Mouse (Mus musculus): ENCODE results near the gene Ppm1h. TPM values are rescaled to one million over a fixed set of nuclear protein-coding genes. Genes with fewer than 3 reads are reported as not detected.
A peak's percentile ranks its signal among the peaks of the same experiment; 100 is the strongest.

Ppm1h gene
- total RNA-seq, 2 experiments from 2014 or later: 2.9 to 14.8 TPM

- no peak for ATAC-seq (replicated peaks; ENCODE audit: low FRiP score, poor library complexity, severe bottlenecking)
Observed at GRCm38 (mm10) chr10:122984531-122985251, 306.1 kb downstream of the Ppm1h start.

- 0 out of 2 replicates have a peak, but pooled peaks have one; percentile 12 for ATAC-seq (replicated peaks; ENCODE audit: low FRiP score, poor library complexity, severe bottlenecking)
Observed at GRCm38 (mm10) chr10:122985252-122985514, 306.6 kb downstream of the Ppm1h start.

GRCm38 (mm10) chr10:122985515-122986319, 307.2 kb downstream of the Ppm1h start:
- peak; percentile 63 for ATAC-seq (replicated peaks; ENCODE audit: low FRiP score, poor library complexity, severe bottlenecking)

- peak; percentile 72 for ATAC-seq (replicated peaks; ENCODE audit: low FRiP score, poor library complexity, severe bottlenecking)
Observed at GRCm38 (mm10) chr10:122986320-122987225, 308.0 kb downstream of the Ppm1h start.

GRCm38 (mm10) chr10:122987671-122988128, 309.1 kb downstream of the Ppm1h start:
- peak; percentile 67 for ATAC-seq (replicated peaks; ENCODE audit: low FRiP score, poor library complexity, severe bottlenecking)

GRCm38 (mm10) chr10:122988372-122988771, 309.8 kb downstream of the Ppm1h start:
- ATAC-seq (replicated peaks; ENCODE audit: low FRiP score, poor library complexity, severe bottlenecking): no peak

GRCm38 (mm10) chr10:122989916-122990315, 311.4 kb downstream of the Ppm1h start:
- no peak for ATAC-seq (replicated peaks; ENCODE audit: low FRiP score, poor library complexity, severe bottlenecking)

- ATAC-seq (replicated peaks; ENCODE audit: low FRiP score, poor library complexity, severe bottlenecking): no peak
Observed at GRCm38 (mm10) chr10:122990606-122991005, 312.0 kb downstream of the Ppm1h start.

GRCm38 (mm10) chr10:122991053-122991452, 312.5 kb downstream of the Ppm1h start:
- ATAC-seq (replicated peaks; ENCODE audit: low FRiP score, poor library complexity, severe bottlenecking): no peak

GRCm38 (mm10) chr10:122991648-122992047, 313.1 kb downstream of the Ppm1h start:
- no peak for ATAC-seq (replicated peaks; ENCODE audit: low FRiP score, poor library complexity, severe bottlenecking)

- ATAC-seq (replicated peaks; ENCODE audit: low FRiP score, poor library complexity, severe bottlenecking): no peak
Observed at GRCm38 (mm10) chr10:122994402-122995107, 316.0 kb downstream of the Ppm1h start.

Other genes starting within 250 kb of the Ppm1h start
- gene Avpr1a, start 230.3 kb upstream of the Ppm1h start, total RNA-seq (2015; ENCODE audit: low replicate concordance): not detected in 2 replicates
- gene Avpr1a, start 230.3 kb upstream of the Ppm1h start, total RNA-seq (2017; ENCODE audit: low replicate concordance): not detected in 2 replicates